Mouse (Mus musculus) heart, embryonic 11.5 days (tissue): ENCODE data around the gene Smarcd2. TPM values are rescaled to one million over a fixed set of nuclear protein-coding genes. Genes with fewer than 3 reads are reported as not detected.

ENCODE experiments used
- ATAC-seq: fragments of 200-750 bp; cut with Nextera tagmentation; replicated peaks from 2 replicates; pipeline ENCODE4 v1.8.0; 2017; ENCODE audit warnings: moderate library complexity; ENCODE audit not compliant: insufficient number of reproducible peaks, low FRiP score, low TSS enrichment
- H3K27ac ChIP-seq: fragments of 300-500 bp; sonication (generic); 2 replicates; pipeline ENCODE4 v1.5.1; 2014; ENCODE audit warnings: mild to moderate bottlenecking, low read depth, low read length
- H3K27me3 ChIP-seq: fragments of 300-500 bp; sonication (generic); 2 replicates; pipeline ENCODE4 v1.6.1; 2014; ENCODE audit warnings: mild to moderate bottlenecking, low read length, mixed read lengths; ENCODE audit not compliant: control insufficient read depth, insufficient read depth
- H3K36me3 ChIP-seq: fragments of 300-500 bp; sonication (generic); 2 replicates; pipeline ENCODE4 v1.6.1; 2014; ENCODE audit warnings: mild to moderate bottlenecking, low read length, moderate library complexity, mixed read lengths; ENCODE audit not compliant: control insufficient read depth, insufficient read depth
- H3K4me1 ChIP-seq: fragments of 300-500 bp; sonication (generic); 2 replicates; pipeline ENCODE4 v1.6.1; 2014; ENCODE audit warnings: low read length; ENCODE audit not compliant: control insufficient read depth, insufficient read depth
- H3K4me2 ChIP-seq: fragments of 300-500 bp; sonication (generic); 2 replicates; pipeline ENCODE4 v1.6.1; 2014; ENCODE audit warnings: mild to moderate bottlenecking, moderate library complexity
- H3K4me3 ChIP-seq: fragments of 300-500 bp; sonication (generic); 2 replicates; pipeline ENCODE4 v1.5.1; 2014; ENCODE audit warnings: low read depth, low read length
- H3K9ac ChIP-seq: fragments of 300-500 bp; sonication (generic); 2 replicates; pipeline ENCODE4 v1.6.1; 2014; ENCODE audit warnings: mild to moderate bottlenecking, low read depth, low read length, moderate library complexity
- H3K9me3 ChIP-seq: fragments of 300-500 bp; sonication (generic); replicated peaks from 2 replicates; pipeline ENCODE4 v1.6.1; 2016; ENCODE audit warnings: low read length; ENCODE audit not compliant: control insufficient read depth
- WGBS: fragments of 180-500 bp; shearing (Covaris S2); extraction: QIAGEN DNeasy Blood & Tissue Kit; methylation state at CpG from one replicate; pipeline ENCODE4 v1.1.7; 2014; ENCODE audit not compliant: insufficient replicate concordance; 5-methylcytosine and 5-hydroxymethylcytosine counted together
- polyA plus RNA-seq: library from polyadenylated mRNA; unstranded; fragments of >200 nt; fragmentation: Nextera tagmentation; extraction: Ambion mirVana; gene quantifications from 2 replicates; pipeline ENCODE4 v1.2.1, GENCODE M21; 2014

Smarcd2 gene
- 22.4 and 25.9 TPM in 2 replicates for polyA plus RNA-seq

DNA sequence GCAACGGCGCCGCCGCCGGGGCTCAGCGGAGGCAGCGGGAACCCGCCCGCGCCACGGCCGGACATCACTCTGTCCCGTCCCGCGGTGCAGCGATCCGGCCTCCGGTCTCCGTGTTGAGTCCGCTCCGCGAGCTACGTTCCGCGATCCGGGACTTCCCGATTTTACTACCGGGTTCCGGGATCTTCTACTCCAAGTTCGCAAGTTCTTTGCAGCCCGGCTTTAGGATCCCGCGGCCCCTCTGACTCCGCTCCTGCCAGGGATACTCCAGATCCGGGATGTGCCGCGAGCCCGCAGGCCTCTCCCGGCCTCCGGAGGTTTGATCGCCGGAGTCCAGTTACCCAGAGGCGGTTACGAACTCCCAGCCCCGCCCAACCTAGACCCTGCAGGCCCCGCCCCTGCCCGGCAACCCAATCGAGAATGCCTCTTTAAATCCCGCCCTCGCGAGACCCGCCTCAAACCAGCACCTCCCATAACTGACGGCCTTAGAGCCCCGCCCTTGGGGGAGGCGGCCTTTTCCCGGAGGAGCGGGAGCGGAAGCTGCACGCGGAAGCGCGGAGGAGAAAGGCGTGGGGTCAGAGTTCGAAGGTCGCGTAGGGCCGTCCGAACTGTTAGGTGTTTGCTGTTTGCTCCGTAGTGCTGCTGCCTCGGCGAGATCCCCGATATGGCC lies at the start of gene Smarcd2:
Gene Smarcd2 (minus strand): TSS at position 329 of the 667 bp plus-strand sequence.
- peaks cover 32% of the 10 kb centered on the region for H3K4me1 ChIP-seq

DNA sequence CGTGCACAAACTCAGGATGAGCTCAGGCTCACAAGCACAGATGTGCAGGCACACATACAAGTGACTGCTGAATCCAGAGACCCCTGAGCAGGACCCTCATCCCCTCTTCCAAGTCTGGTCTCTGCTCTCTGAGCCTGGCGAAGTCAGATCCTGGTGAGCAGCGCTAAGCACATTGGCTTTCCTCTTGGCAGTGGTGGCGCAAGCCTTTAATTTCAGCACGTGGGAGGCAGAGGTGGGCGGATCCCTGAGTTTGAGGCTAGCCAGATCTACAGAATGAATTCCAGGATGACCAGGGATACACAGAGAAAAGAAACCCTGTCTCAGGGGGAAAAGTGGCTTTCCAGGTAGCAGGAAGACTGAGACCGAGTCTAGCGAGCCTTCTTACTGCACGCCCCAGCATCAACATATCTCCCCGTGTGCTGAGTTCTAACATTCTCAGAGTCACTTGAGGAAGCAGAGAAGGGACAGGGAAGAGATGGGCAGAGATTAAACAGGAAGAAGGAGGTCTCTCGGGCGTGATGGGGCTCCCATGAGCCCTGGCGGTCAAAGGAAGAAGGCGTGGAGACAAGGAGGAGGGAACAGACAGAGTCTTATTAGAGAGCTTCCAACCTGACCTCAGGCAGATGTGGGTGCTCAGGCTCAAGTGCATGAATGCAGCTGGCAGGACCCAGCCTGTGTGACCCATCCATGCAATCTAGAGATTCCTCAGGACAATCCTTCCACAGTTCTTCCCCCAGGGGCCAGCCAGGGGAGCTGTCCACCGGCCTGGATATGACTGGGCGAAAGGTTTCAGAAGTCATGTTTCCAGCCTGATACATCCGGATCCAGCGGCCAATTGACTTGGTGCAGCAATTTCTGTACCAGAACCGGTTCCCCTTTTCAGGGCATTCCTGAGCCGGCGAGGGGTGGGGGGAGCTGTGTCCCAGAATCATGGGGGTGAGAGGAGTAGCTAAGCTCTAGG lies 45.9 kb upstream of the Smarcd2 start:
- Histone ChIP-seq H3K4me3 (no peak overlapping the region), H3K36me3 (no peaks in the 10 kb centered on the region), H3K27me3 (no peaks in the 10 kb centered on the region; the same call in 1 of the 2 replicates), H3K4me1 (no peaks in the 10 kb centered on the region), H3K4me2 (no peak overlapping the region), H3K9ac (no peak overlapping the region), H3K27ac (no peak overlapping the region), H3K9me3 (no peaks in the 10 kb centered on the region)
- 59% methylated on average over 21 of the region's 21 CpGs for WGBS
- no peak for ATAC-seq

More for the DNA sequence above, at the start of gene Smarcd2:
- Histone ChIP-seq H3K9me3 (no peaks in the 10 kb centered on the region), H3K4me3 (peak within 1 kb of the TSS; percentile 79), H3K9ac (peak within 1 kb of the TSS; percentile 84), H3K4me2 (peak within 1 kb of the TSS; percentile 77), H3K27me3 (no peaks in the 10 kb centered on the region), H3K27ac (peak within 1 kb of the TSS; percentile 85), H3K36me3 (no peaks in the 10 kb centered on the region; the same call in 1 of the 2 replicates)
- peak; percentile 90 for ATAC-seq
- WGBS: under 1% methylated on average over 72 of the region's 72 CpGs

DNA sequence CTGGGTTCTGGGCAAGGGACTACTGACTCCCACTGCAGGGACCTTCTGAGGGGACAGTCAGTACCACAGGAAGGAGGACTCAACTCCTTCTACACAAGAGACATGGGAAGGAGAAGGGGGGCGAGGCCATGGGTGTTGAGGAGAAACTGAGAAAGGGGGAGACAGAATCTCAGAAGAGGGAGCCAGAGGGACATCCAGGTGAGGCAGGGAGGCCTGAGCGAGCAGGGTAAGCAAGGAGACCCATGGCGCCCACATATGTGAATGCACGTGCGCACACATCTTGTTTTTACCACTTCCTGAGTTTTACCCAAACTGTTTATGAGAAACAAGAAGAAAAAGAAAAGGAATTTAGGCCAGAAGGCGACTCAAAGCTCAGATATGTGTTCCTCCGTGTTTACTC lies 45.0 kb upstream of the Smarcd2 start:
- H3K36me3 ChIP-seq: no peaks in the 10 kb centered on the region
- no peaks in the 10 kb centered on the region; the same call in 1 of the 2 replicates for H3K27me3 ChIP-seq
- H3K4me1 ChIP-seq: no peaks in the 10 kb centered on the region
- 72% methylated on average over 7 of the region's 7 CpGs for WGBS
- H3K27ac ChIP-seq: no peak overlapping the region
- no peak overlapping the region for H3K4me2 ChIP-seq
- no peak overlapping the region for H3K4me3 ChIP-seq
- no peaks in the 10 kb centered on the region for H3K9me3 ChIP-seq
- no peak overlapping the region for H3K9ac ChIP-seq
- ATAC-seq: no peak

DNA sequence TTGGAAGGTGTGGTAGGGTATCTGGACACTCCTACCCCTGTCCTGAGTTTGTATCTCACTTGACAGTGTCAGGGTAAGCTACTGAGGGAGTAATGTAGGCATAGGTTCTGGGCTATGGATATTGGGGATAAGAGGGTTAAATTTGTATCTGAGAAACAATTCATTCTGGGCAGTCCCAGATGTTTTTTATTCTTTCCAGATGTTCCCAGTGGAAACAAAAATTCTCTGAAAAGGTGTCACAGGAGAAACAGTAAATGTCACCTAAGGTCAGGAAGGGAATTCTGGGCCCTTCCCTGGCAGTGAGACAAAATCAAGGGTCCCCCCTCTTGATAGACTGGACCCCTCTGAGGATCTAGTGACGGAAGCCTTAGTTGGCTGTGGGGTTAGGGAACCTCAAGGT lies 43.6 kb upstream of the Smarcd2 start:
- H3K36me3 ChIP-seq: no peaks in the 10 kb centered on the region
- no peak overlapping the region for H3K4me3 ChIP-seq
- H3K27me3 ChIP-seq: no peaks in the 10 kb centered on the region; the same call in 1 of the 2 replicates
- H3K27ac ChIP-seq: no peak overlapping the region
- H3K9me3 ChIP-seq: no peaks in the 10 kb centered on the region
- no peak for ATAC-seq
- no peak overlapping the region for H3K9ac ChIP-seq
- no peaks in the 10 kb centered on the region for H3K4me1 ChIP-seq
- H3K4me2 ChIP-seq: no peak overlapping the region
- WGBS: 71% methylated on average over 1 of the region's 1 CpGs

DNA sequence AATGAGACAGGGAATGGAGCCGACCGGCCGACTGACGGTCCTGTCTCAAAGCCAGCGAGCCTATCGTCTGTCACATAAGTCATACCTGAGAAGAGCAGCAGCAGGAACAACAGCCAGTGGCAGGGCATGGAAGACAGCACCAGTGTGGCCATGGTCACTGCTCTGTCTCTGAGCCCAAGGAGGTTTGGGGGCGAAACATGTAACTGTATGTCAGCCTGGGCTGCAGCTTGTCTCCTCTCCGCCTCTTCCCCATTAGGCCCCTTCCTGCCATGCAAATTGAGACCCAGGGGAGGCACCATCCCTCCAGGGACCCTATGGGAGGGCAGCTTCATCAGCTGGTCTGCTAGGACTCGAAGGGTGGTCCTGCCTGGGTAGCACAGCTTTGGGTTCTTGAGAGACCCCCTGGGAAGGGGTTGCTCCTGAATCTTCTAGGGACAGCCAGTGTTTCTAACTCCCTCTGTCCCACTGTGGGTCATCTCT lies 41.6 kb upstream of the Smarcd2 start, which contains the start of gene Cd79b:
Gene Cd79b (minus strand): TSS at position 430 of the 480 bp plus-strand sequence.
- 68% methylated on average over 9 of the region's 9 CpGs for WGBS
- H3K4me2 ChIP-seq: no peak within 1 kb of the TSS
- ATAC-seq: no peak
- no peak within 1 kb of the TSS for H3K9ac ChIP-seq
- H3K27me3 ChIP-seq: no peaks in the 10 kb centered on the region
- no peaks in the 10 kb centered on the region for H3K4me1 ChIP-seq
- H3K27ac ChIP-seq: no peak within 1 kb of the TSS
- H3K9me3 ChIP-seq: no peaks in the 10 kb centered on the region
- H3K36me3 ChIP-seq: no peaks in the 10 kb centered on the region
- H3K4me3 ChIP-seq: no peak within 1 kb of the TSS

DNA sequence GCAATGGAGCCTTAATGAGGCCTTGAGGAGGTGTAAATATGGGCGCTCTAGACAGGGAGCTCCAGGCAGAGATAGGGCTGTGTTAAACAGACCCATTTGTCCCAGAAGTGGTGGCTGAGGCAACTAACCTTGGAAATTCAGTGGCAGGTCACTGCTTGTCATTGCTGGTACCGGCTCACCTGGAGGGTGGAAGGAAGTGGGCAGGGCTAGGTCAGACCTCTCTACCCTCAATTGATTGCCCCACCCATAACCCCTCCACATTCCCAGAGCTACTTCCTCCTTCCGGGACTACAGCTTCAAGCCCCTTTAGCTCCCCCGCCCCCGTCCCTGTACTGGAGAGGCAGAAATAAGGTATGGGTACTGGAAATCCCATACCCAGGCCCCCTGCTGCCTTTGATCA lies 40.8 kb upstream of the Smarcd2 start:
- no peak for ATAC-seq
- no peaks in the 10 kb centered on the region for H3K4me1 ChIP-seq
- no peak overlapping the region for H3K27ac ChIP-seq
- no peak overlapping the region for H3K4me2 ChIP-seq
- WGBS: 58% methylated on average over 5 of the region's 5 CpGs
- no peaks in the 10 kb centered on the region for H3K27me3 ChIP-seq
- no peak overlapping the region for H3K4me3 ChIP-seq
- H3K9ac ChIP-seq: no peak overlapping the region
- H3K9me3 ChIP-seq: no peaks in the 10 kb centered on the region
- no peaks in the 10 kb centered on the region for H3K36me3 ChIP-seq

DNA sequence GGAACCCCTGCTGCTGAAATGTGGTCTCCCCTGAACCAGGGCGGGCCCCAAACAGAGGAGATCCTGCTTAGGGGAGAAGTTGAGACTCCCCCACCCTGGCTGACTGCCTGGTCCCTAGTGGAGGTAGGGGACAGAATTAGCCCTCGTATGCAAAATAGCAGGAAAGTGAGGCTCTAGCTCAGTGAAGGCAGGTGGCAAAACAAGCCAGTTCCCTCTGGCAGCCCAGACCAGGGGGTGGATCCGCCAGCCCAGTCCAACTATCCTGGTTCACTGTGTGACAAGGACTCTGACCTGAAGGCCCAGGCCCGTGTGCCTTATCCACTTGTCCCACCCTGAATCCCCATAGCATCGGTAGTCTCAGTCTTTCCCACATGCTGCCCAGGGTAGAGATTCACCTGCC lies 37.4 kb upstream of the Smarcd2 start:
- Histone ChIP-seq H3K9me3 (no peaks in the 10 kb centered on the region), H3K27ac (no peak overlapping the region)

DNA sequence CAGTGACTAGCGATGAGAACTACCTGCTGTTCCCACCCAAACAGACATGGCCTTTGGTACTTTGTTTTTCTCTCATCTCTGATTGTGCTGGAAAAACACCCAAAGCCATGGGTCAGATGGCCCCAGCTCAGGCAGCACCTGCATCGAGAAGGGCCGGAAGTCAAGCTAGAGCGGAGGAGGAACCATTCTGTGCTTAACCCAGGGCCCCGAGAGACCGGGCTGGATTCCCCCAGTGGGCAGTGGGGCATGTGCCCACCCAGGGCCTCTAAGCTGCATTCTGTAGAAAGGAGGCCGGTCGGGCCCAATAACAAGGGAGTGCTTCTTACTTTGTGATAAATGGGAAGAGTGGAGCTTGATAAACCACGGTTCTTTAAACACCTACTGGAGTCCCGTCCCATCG lies 35.4 kb upstream of the Smarcd2 start:
- Histone ChIP-seq H3K4me3 (no peak overlapping the region), H3K27me3 (no peaks in the 10 kb centered on the region), H3K4me1 (no peaks in the 10 kb centered on the region), H3K9ac (no peak overlapping the region), H3K4me2 (no peak overlapping the region), H3K36me3 (no peaks in the 10 kb centered on the region), H3K27ac (no peak overlapping the region), H3K9me3 (no peaks in the 10 kb centered on the region)
- WGBS: 78% methylated on average over 11 of the region's 11 CpGs
- ATAC-seq: no peak

More for the DNA sequence above, 37.4 kb upstream of the Smarcd2 start:
- no peaks in the 10 kb centered on the region for H3K27me3 ChIP-seq
- no peak overlapping the region for H3K4me2 ChIP-seq
- no peaks in the 10 kb centered on the region for H3K36me3 ChIP-seq
- H3K4me3 ChIP-seq: no peak overlapping the region
- ATAC-seq: no peak
- no peaks in the 10 kb centered on the region for H3K4me1 ChIP-seq
- 66% methylated on average over 5 of the region's 5 CpGs for WGBS
- H3K9ac ChIP-seq: no peak overlapping the region
